Mouse (Mus musculus): ENCODE measurements at regions not wholly inside any gene's neighbourhood (a gene's known extent, or its start where the extent isn't known, plus 50 kb on each side); places are given as distances from the start of the nearest gene placed in this dataset.

GRCm38 (mm10) chr2:105514881-105515280 lies 115.8 kb upstream of the Rcn1 start:
- TF ChIP-seq POLR2A (IDR thresholded peaks at IDR 0.05; ENCODE audit: control insufficient read depth, low read depth, low read length) (no peak), CTCF (IDR thresholded peaks at IDR 0.05; ENCODE audit: control insufficient read depth, insufficient read depth, insufficient replicate concordance, low read depth, low read length) (no peak)
